ENCODE assay signal across 21 mouse cellular contexts in the genomic region with DNA sequence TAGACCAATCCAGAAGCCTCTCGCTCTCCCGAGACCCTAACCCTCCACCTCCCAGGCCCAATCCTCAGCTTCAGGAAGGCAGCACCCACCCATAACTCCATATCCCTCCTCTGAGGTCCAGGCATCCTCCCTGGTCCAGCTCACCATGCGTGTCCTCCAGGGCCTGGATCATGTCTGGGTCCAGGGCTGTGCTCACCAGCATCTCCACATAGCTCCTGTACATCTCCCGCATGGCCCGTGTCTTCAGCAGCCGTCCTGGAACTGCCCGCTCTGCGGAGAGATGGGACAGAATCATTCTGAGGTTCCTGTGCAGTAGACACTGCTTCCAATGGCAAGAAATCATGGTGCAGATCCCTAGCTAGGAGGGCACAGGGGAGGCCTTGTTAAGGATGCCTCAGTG. TPM values are rescaled to one million over a fixed set of nuclear protein-coding genes. Genes with fewer than 3 reads are reported as not detected.
DNase-seq lines count a peak whose midpoint lies in the region; ATAC-seq lines count a peak whose summit lies in the region.
"Had no signal": no experiment of that assay in that cellular context is flagged by ENCODE, and none has a peak within 500 bp of the region (broad histone marks: within the 10 kb centered on the region; RNA-seq: fewer than 3 reads in every experiment).

No protein-coding gene starts in this region.

- ATAC-seq in hindbrain, embryonic 12.5 days (ENCODE audit: low FRiP score) = no peak
- no peak for ATAC-seq in hindbrain, embryonic 11.5 days (ENCODE audit: low FRiP score)
- ATAC-seq in hindbrain, embryonic 13.5 days (ENCODE audit: low FRiP score) = no peak
- ATAC-seq in hindbrain, embryonic 14.5 days (ENCODE audit: low FRiP score) = no peak
- ATAC-seq: activated CD4-positive, CD25-positive, alpha-beta regulatory T cell, adult 4 months; CD4-positive, CD25-positive, alpha-beta regulatory T cell, adult 4 months; Patski had no signal

- H3K9ac ChIP-seq in hindbrain, embryonic 12.5 days = peak overlapping the region; percentile 23; the same call in 1 of the 2 replicates
- no peak overlapping the region for H3K9ac ChIP-seq in hindbrain, embryonic 11.5 days (ENCODE audit: low read depth, low read length)
- H3K9ac ChIP-seq in hindbrain, embryonic 13.5 days = 0 out of 2 replicates have a peak overlapping the region, but pooled peaks have one; percentile 20
- H3K9ac ChIP-seq in hindbrain, embryonic 14.5 days = no peak overlapping the region

- 98% methylated on average over 8 of the region's 8 CpGs for WGBS in heart, embryonic 10.5 days
- WGBS in hindbrain, embryonic 12.5 days = 97% methylated on average over 8 of the region's 8 CpGs
- 98% methylated on average over 8 of the region's 8 CpGs for WGBS in hindbrain, embryonic 11.5 days
- WGBS in hindbrain, embryonic 13.5 days = 99% methylated on average over 8 of the region's 8 CpGs
- WGBS in hindbrain, embryonic 14.5 days = 96% methylated on average over 8 of the region's 8 CpGs

- H3K36me3 ChIP-seq in heart, embryonic 10.5 days = peaks cover 95% of the 10 kb centered on the region
- peaks cover 94% of the 10 kb centered on the region for H3K36me3 ChIP-seq in hindbrain, embryonic 12.5 days
- H3K36me3 ChIP-seq in hindbrain, embryonic 11.5 days (ENCODE audit: control insufficient read depth, insufficient read depth, low read length) = peaks cover 39% of the 10 kb centered on the region
- H3K36me3 ChIP-seq in hindbrain, embryonic 13.5 days = peaks cover 95% of the 10 kb centered on the region
- peaks cover 88% of the 10 kb centered on the region for H3K36me3 ChIP-seq in hindbrain, embryonic 14.5 days (replicated peaks; ENCODE audit: control insufficient read depth, insufficient read depth)

- peak; percentile 93 for DNase-seq in heart, adult 11 months
- no peak for DNase-seq in heart, embryonic 10.5 days (ENCODE audit: low spot score)
- DNase-seq in hindbrain, embryonic 11.5 days (ENCODE audit: low spot score) = no peak
- no peak for DNase-seq in hindbrain, embryonic 14.5 days (ENCODE audit: low spot score)
- DNase-seq: adrenal gland, adult 2 months; adrenal gland, adult 8-10 months; adrenal gland, postnatal 10 days; adrenal gland, postnatal 14 days; adrenal gland, postnatal 25 days; adrenal gland, postnatal 36 days; B cell, adult 2 months; cerebellum, adult 11 months; cerebellum, adult 11-12 months; cerebellum, adult 18-20 months had no signal

- no peaks in the 10 kb centered on the region for H3K9me3 ChIP-seq in heart, embryonic 10.5 days
- H3K9me3 ChIP-seq in hindbrain, embryonic 12.5 days (replicated peaks) = no peaks in the 10 kb centered on the region
- no peaks in the 10 kb centered on the region for H3K9me3 ChIP-seq in hindbrain, embryonic 11.5 days (ENCODE audit: control insufficient read depth, low read length)
- H3K9me3 ChIP-seq in hindbrain, embryonic 13.5 days = no peaks in the 10 kb centered on the region
- H3K9me3 ChIP-seq in hindbrain, embryonic 14.5 days (ENCODE audit: control insufficient read depth, low read length) = no peaks in the 10 kb centered on the region
- H3K9me3 ChIP-seq: G1E had no signal

- no peaks in the 10 kb centered on the region for H3K27me3 ChIP-seq in heart, embryonic 10.5 days (ENCODE audit: insufficient read depth, poor library complexity, severe bottlenecking)
- no peaks in the 10 kb centered on the region for H3K27me3 ChIP-seq in hindbrain, embryonic 12.5 days
- H3K27me3 ChIP-seq in hindbrain, embryonic 11.5 days (ENCODE audit: control insufficient read depth, insufficient read depth, low read length) = no peaks in the 10 kb centered on the region
- H3K27me3 ChIP-seq in hindbrain, embryonic 13.5 days = no peaks in the 10 kb centered on the region
- H3K27me3 ChIP-seq in hindbrain, embryonic 14.5 days (ENCODE audit: control insufficient read depth, insufficient read depth, low read length) = no peaks in the 10 kb centered on the region
- H3K27me3 ChIP-seq: CH12.LX, Patski had no signal

- no peak overlapping the region for H3K4me2 ChIP-seq in hindbrain, embryonic 12.5 days (replicated peaks)
- no peak overlapping the region for H3K4me2 ChIP-seq in hindbrain, embryonic 11.5 days (replicated peaks; ENCODE audit: low read depth, low read length)
- H3K4me2 ChIP-seq in hindbrain, embryonic 13.5 days = no peak overlapping the region
- no peak overlapping the region for H3K4me2 ChIP-seq in hindbrain, embryonic 14.5 days (replicated peaks)

- H3K27ac ChIP-seq in heart, embryonic 10.5 days = no peak overlapping the region
- no peak overlapping the region for H3K27ac ChIP-seq in hindbrain, embryonic 12.5 days
- no peak overlapping the region for H3K27ac ChIP-seq in hindbrain, embryonic 11.5 days (ENCODE audit: low read depth, low read length)
- no peak overlapping the region for H3K27ac ChIP-seq in hindbrain, embryonic 13.5 days
- H3K27ac ChIP-seq in hindbrain, embryonic 14.5 days = no peak overlapping the region

- no peak overlapping the region for H3K4me3 ChIP-seq in heart, embryonic 10.5 days
- no peak overlapping the region for H3K4me3 ChIP-seq in hindbrain, embryonic 12.5 days
- no peak overlapping the region for H3K4me3 ChIP-seq in hindbrain, embryonic 11.5 days (ENCODE audit: low read depth, low read length)
- no peak overlapping the region for H3K4me3 ChIP-seq in hindbrain, embryonic 13.5 days
- H3K4me3 ChIP-seq in hindbrain, embryonic 14.5 days (replicated peaks; ENCODE audit: low read length) = no peak overlapping the region

- peaks cover 5% of the 10 kb centered on the region; the same call in 1 of the 2 replicates for H3K4me1 ChIP-seq in heart, embryonic 10.5 days
- peaks cover 8% of the 10 kb centered on the region; the same call in 1 of the 2 replicates for H3K4me1 ChIP-seq in hindbrain, embryonic 12.5 days
- no peaks in the 10 kb centered on the region for H3K4me1 ChIP-seq in hindbrain, embryonic 11.5 days (replicated peaks; ENCODE audit: control insufficient read depth, insufficient read depth, low read length)
- peaks cover 12% of the 10 kb centered on the region for H3K4me1 ChIP-seq in hindbrain, embryonic 13.5 days (replicated peaks)
- H3K4me1 ChIP-seq in hindbrain, embryonic 14.5 days (replicated peaks; ENCODE audit: control insufficient read depth, insufficient read depth, low read length) = no peaks in the 10 kb centered on the region

RNA-seq across cellular contexts. Expression of a gene that starts 13.1 kb away (rescaled TPM):
- 50.5 and 57.5 TPM in 2 replicates for polyA plus RNA-seq in heart, embryonic 10.5 days (2016; fragmentation: Nextera tagmentation; extraction: Ambion mirVana)
- polyA plus RNA-seq in hindbrain, embryonic 12.5 days (2016; fragmentation: Nextera tagmentation; extraction: Ambion mirVana) = 22.6 and 23.2 TPM in 2 replicates
- polyA plus RNA-seq in hindbrain, embryonic 11.5 days (2014; fragmentation: Nextera tagmentation; extraction: Ambion mirVana) = 21.2 and 21.6 TPM in 2 replicates
- polyA plus RNA-seq in hindbrain, embryonic 13.5 days (2015; fragmentation: Nextera tagmentation; extraction: Ambion mirVana) = 11.5 and 15.4 TPM in 2 replicates
- polyA plus RNA-seq in hindbrain, embryonic 14.5 days (2014; fragmentation: Nextera tagmentation; extraction: Ambion mirVana) = 14.2 and 15.2 TPM in 2 replicates

RNA-seq across cellular contexts. Expression of a gene that starts 14.7 kb away (rescaled TPM):
- 40.5 and 41.0 TPM in 2 replicates for polyA plus RNA-seq in heart, embryonic 10.5 days (2016; fragmentation: Nextera tagmentation; extraction: Ambion mirVana)
- polyA plus RNA-seq in hindbrain, embryonic 12.5 days (2016; fragmentation: Nextera tagmentation; extraction: Ambion mirVana) = 50.6 and 52.4 TPM in 2 replicates
- 44.0 and 49.6 TPM in 2 replicates for polyA plus RNA-seq in hindbrain, embryonic 11.5 days (2014; fragmentation: Nextera tagmentation; extraction: Ambion mirVana)
- polyA plus RNA-seq in hindbrain, embryonic 13.5 days (2015; fragmentation: Nextera tagmentation; extraction: Ambion mirVana) = 42.4 and 45.2 TPM in 2 replicates
- polyA plus RNA-seq in hindbrain, embryonic 14.5 days (2014; fragmentation: Nextera tagmentation; extraction: Ambion mirVana) = 59.7 and 61.9 TPM in 2 replicates

RNA-seq across cellular contexts. Expression of a gene that starts 21.8 kb away (rescaled TPM):
- 8.8 and 13.3 TPM in 2 replicates for polyA plus RNA-seq in heart, embryonic 10.5 days (2016; fragmentation: Nextera tagmentation; extraction: Ambion mirVana)
- 10.9 and 14.0 TPM in 2 replicates for polyA plus RNA-seq in hindbrain, embryonic 12.5 days (2016; fragmentation: Nextera tagmentation; extraction: Ambion mirVana)
- polyA plus RNA-seq in hindbrain, embryonic 11.5 days (2014; fragmentation: Nextera tagmentation; extraction: Ambion mirVana) = 13.0 and 16.0 TPM in 2 replicates
- 13.8 and 14.5 TPM in 2 replicates for polyA plus RNA-seq in hindbrain, embryonic 13.5 days (2015; fragmentation: Nextera tagmentation; extraction: Ambion mirVana)
- polyA plus RNA-seq in hindbrain, embryonic 14.5 days (2014; fragmentation: Nextera tagmentation; extraction: Ambion mirVana) = 16.5 and 16.8 TPM in 2 replicates

RNA-seq across cellular contexts. Expression of a gene that starts 31.4 kb away (rescaled TPM):
- polyA plus RNA-seq in heart, embryonic 10.5 days (2016; fragmentation: Nextera tagmentation; extraction: Ambion mirVana) = 59.9 and 65.2 TPM in 2 replicates
- 55.9 and 60.0 TPM in 2 replicates for polyA plus RNA-seq in hindbrain, embryonic 12.5 days (2016; fragmentation: Nextera tagmentation; extraction: Ambion mirVana)
- polyA plus RNA-seq in hindbrain, embryonic 11.5 days (2014; fragmentation: Nextera tagmentation; extraction: Ambion mirVana) = 58.2 and 62.7 TPM in 2 replicates
- 58.0 and 58.5 TPM in 2 replicates for polyA plus RNA-seq in hindbrain, embryonic 13.5 days (2015; fragmentation: Nextera tagmentation; extraction: Ambion mirVana)
- polyA plus RNA-seq in hindbrain, embryonic 14.5 days (2014; fragmentation: Nextera tagmentation; extraction: Ambion mirVana) = 57.9 and 62.1 TPM in 2 replicates

RNA-seq across cellular contexts. Expression of a gene that starts 31.6 kb away (rescaled TPM):
- 15.0 and 16.8 TPM in 2 replicates for polyA plus RNA-seq in heart, embryonic 10.5 days (2016; fragmentation: Nextera tagmentation; extraction: Ambion mirVana)
- 17.8 and 18.0 TPM in 2 replicates for polyA plus RNA-seq in hindbrain, embryonic 12.5 days (2016; fragmentation: Nextera tagmentation; extraction: Ambion mirVana)
- 15.7 and 17.1 TPM in 2 replicates for polyA plus RNA-seq in hindbrain, embryonic 11.5 days (2014; fragmentation: Nextera tagmentation; extraction: Ambion mirVana)
- 14.8 and 17.1 TPM in 2 replicates for polyA plus RNA-seq in hindbrain, embryonic 13.5 days (2015; fragmentation: Nextera tagmentation; extraction: Ambion mirVana)
- polyA plus RNA-seq in hindbrain, embryonic 14.5 days (2014; fragmentation: Nextera tagmentation; extraction: Ambion mirVana) = 12.8 and 13.9 TPM in 2 replicates

Comparison
In these comparisons a context has a peak if more than half of its experiments do, and no peak if none do; other contexts are left out.
1. H3K9ac ChIP-seq: peak in hindbrain, embryonic 12.5 days (single experiment) and hindbrain, embryonic 13.5 days (single experiment); none in hindbrain, embryonic 11.5 days (single experiment) and hindbrain, embryonic 14.5 days (single experiment).